Mouse (Mus musculus): ENCODE results near the gene Akap13. TPM values are rescaled to one million over a fixed set of nuclear protein-coding genes. Genes with fewer than 3 reads are reported as not detected.

Gene Akap13
- polyA plus RNA-seq, 1 experiment from 2014 or later: 44.6 TPM

- no peak overlapping the region for H3K4me3 ChIP-seq (ENCODE audit: low read depth, low read length)
- no peak for DNase-seq
- H3K9ac ChIP-seq: no peak overlapping the region
- ATAC-seq (ENCODE audit: insufficient read depth): no peak
- H3K4me1 ChIP-seq (ENCODE audit: insufficient read depth): peaks cover 8% of the 10 kb centered on the region; the same call in 1 of the 2 replicates
- H3K9me3 ChIP-seq (ENCODE audit: low read depth, low read length): no peaks in the 10 kb centered on the region
- H3K27me3 ChIP-seq (ENCODE audit: insufficient read depth, low read length): no peaks in the 10 kb centered on the region
- no peak overlapping the region for H3K4me2 ChIP-seq
- H3K36me3 ChIP-seq (ENCODE audit: insufficient read depth): peaks cover 2% of the 10 kb centered on the region; the same call in 1 of the 2 replicates
- WGBS: 57% methylated on average over 6 of the region's 6 CpGs
- H3K27ac ChIP-seq (ENCODE audit: low read depth): no peak overlapping the region
- no peak for TF ChIP-seq CTCF (IDR thresholded peaks at IDR 0.05; ENCODE audit: low read depth)
Observed at GRCm38 (mm10) chr7:75596058-75596748, 140.9 kb downstream of the Akap13 start.

GRCm38 (mm10) chr7:75597840-75598239 is 142.5 kb downstream of the Akap13 start:
- Histone ChIP-seq H3K9me3 (ENCODE audit: low read depth, low read length) (no peaks in the 10 kb centered on the region), H3K4me1 (ENCODE audit: insufficient read depth) (peaks cover 8% of the 10 kb centered on the region; the same call in 1 of the 2 replicates), H3K9ac (no peak overlapping the region), H3K4me3 (ENCODE audit: low read depth, low read length) (no peak overlapping the region), H3K27me3 (ENCODE audit: insufficient read depth, low read length) (no peaks in the 10 kb centered on the region), H3K36me3 (ENCODE audit: insufficient read depth) (peaks cover 2% of the 10 kb centered on the region; the same call in 1 of the 2 replicates), H3K27ac (ENCODE audit: low read depth) (no peak overlapping the region), H3K4me2 (no peak overlapping the region)
- 81% methylated on average over 2 of the region's 2 CpGs for WGBS
- ATAC-seq (ENCODE audit: insufficient read depth) (no peak), DNase-seq (no peak)
- TF ChIP-seq CTCF (IDR thresholded peaks at IDR 0.05; ENCODE audit: low read depth): no peak

DNA sequence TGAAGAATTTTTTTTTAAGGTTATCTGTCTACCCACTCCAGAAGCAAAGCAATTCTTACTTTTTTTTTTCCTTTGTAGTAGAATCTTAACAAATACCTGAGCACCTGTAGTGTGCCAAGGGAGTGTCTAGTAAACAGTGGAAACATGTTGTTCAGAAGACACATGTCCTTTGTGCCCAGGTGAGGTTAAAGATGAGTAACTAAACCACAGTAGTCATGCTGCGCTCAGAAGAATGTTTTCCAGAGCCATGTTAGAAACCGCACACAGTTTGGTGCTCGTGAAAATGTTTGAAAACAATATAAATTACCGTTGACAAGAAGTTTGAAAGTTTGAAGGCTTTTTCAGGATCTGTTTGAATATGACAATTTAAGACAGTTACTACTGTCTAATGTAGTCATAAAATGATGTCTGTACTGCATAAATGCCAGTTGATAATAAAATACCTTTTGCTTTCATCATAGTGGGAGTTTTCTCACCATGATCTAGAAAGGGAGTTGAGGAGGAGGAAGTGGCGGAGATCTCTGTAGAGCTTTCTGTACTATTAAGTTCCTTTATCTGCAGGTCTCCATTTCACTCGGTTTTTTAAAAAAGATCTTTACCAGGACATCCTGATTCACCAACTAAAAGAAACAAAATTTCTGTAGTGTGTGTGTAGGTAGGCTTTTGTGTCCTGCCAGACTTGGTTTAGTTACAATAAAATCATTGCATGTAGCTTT is 145.2 kb downstream of the Akap13 start:
- Histone ChIP-seq H3K9ac (no peak overlapping the region), H3K27me3 (ENCODE audit: insufficient read depth, low read length) (no peaks in the 10 kb centered on the region), H3K36me3 (ENCODE audit: insufficient read depth) (peaks cover 18% of the 10 kb centered on the region; the same call in 1 of the 2 replicates), H3K9me3 (ENCODE audit: low read depth, low read length) (no peaks in the 10 kb centered on the region), H3K27ac (ENCODE audit: low read depth) (no peak overlapping the region), H3K4me3 (ENCODE audit: low read depth, low read length) (no peak overlapping the region), H3K4me1 (ENCODE audit: insufficient read depth) (peaks cover 5% of the 10 kb centered on the region; the same call in 1 of the 2 replicates), H3K4me2 (no peak overlapping the region)
- 81% methylated on average over 6 of the region's 6 CpGs for WGBS
- no peak for DNase-seq
- no peak for ATAC-seq (ENCODE audit: insufficient read depth)
- TF ChIP-seq CTCF (IDR thresholded peaks at IDR 0.05; ENCODE audit: low read depth): no peak

DNA sequence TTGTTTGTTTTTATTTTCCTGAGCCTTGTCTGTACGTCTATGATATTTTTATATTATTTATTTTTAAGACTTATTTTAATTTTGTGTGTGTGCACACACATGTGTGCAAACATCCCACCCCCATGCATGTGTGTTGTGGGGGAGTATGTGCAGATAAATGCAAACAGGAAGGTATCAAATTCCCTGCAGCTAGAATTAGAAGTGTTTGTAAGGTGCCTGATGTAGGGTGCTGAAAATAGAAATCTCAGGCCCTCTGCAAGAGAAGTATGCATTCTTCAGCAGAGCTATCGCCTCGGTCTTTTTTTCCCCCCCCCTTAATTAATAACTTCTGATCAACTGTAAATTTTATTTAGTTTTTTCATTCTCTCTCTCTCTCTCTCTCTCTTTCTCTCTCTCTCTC is 151.9 kb downstream of the Akap13 start:
- Histone ChIP-seq H3K4me2 (no peak overlapping the region), H3K4me1 (ENCODE audit: insufficient read depth) (no peaks in the 10 kb centered on the region), H3K27me3 (ENCODE audit: insufficient read depth, low read length) (no peaks in the 10 kb centered on the region), H3K4me3 (ENCODE audit: low read depth, low read length) (no peak overlapping the region), H3K9me3 (ENCODE audit: low read depth, low read length) (no peaks in the 10 kb centered on the region), H3K9ac (no peak overlapping the region), H3K27ac (ENCODE audit: low read depth) (no peak overlapping the region), H3K36me3 (ENCODE audit: insufficient read depth) (peaks cover 47% of the 10 kb centered on the region)
- 78% methylated on average over 3 of the region's 3 CpGs for WGBS
- no peak for TF ChIP-seq CTCF (IDR thresholded peaks at IDR 0.05; ENCODE audit: low read depth)
- DNase-seq (no peak), ATAC-seq (ENCODE audit: insufficient read depth) (no peak)

DNA sequence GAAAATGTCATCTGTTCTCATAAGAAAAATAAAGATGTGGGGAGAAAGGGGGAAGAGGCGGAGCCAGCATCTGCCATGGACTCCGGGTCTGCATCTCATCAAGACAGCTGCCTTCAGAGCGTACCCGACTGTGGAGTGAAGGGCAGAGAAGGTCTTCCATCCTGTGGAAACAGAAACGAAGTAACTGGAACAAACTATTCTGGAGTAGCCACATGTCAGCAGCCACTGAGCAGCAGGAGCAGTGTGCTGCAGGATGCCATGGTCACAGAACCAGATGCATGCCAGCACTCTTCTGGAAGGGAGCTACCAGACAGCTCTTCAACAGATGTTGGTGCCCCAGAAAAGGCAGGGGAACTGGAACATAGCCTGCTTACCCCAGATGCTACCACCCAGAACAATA is 153.4 kb downstream of the Akap13 start:
- H3K4me3 ChIP-seq (ENCODE audit: low read depth, low read length): no peak overlapping the region
- H3K27ac ChIP-seq (ENCODE audit: low read depth): peak overlapping the region; percentile 24; the same call in 1 of the 2 replicates
- TF ChIP-seq CTCF (IDR thresholded peaks at IDR 0.05; ENCODE audit: low read depth): no peak
- H3K4me2 ChIP-seq: no peak overlapping the region
- no peaks in the 10 kb centered on the region for H3K9me3 ChIP-seq (ENCODE audit: low read depth, low read length)
- H3K36me3 ChIP-seq (ENCODE audit: insufficient read depth): peaks cover 36% of the 10 kb centered on the region
- DNase-seq (no peak), ATAC-seq (ENCODE audit: insufficient read depth) (no peak)
- no peaks in the 10 kb centered on the region for H3K27me3 ChIP-seq (ENCODE audit: insufficient read depth, low read length)
- H3K4me1 ChIP-seq (ENCODE audit: insufficient read depth): 0 out of 2 replicates have a peak, but pooled peaks cover 4% of the 10 kb centered on the region
- no peak overlapping the region for H3K9ac ChIP-seq
- 46% methylated on average over 5 of the region's 5 CpGs for WGBS

GRCm38 (mm10) chr7:75609456-75610262 is 154.3 kb downstream of the Akap13 start:
- no peak for ATAC-seq (ENCODE audit: insufficient read depth)

More at GRCm38 (mm10) chr7:75609456-75610262, 154.3 kb downstream of the Akap13 start:
- Histone ChIP-seq H3K27ac (ENCODE audit: low read depth) (no peak overlapping the region), H3K4me1 (ENCODE audit: insufficient read depth) (0 out of 2 replicates have a peak, but pooled peaks cover 4% of the 10 kb centered on the region), H3K9ac (no peak overlapping the region), H3K36me3 (ENCODE audit: insufficient read depth) (peaks cover 34% of the 10 kb centered on the region), H3K9me3 (ENCODE audit: low read depth, low read length) (no peaks in the 10 kb centered on the region), H3K4me3 (ENCODE audit: low read depth, low read length) (no peak overlapping the region), H3K4me2 (no peak overlapping the region), H3K27me3 (ENCODE audit: insufficient read depth, low read length) (no peaks in the 10 kb centered on the region)
- DNase-seq: no peak
- WGBS: 86% methylated on average over 14 of the region's 14 CpGs
- TF ChIP-seq CTCF (IDR thresholded peaks at IDR 0.05; ENCODE audit: low read depth): peak; percentile 46

All from lung, embryonic 14.5 days (tissue).